Mouse (Mus musculus) heart, postnatal 0 days (tissue): ENCODE measurements around the gene Rbm20. TPM values are rescaled to one million over a fixed set of nuclear protein-coding genes. Genes with fewer than 3 reads are reported as not detected.
"Not testable (repeated sequence)": the region's sequence is repeated elsewhere in the genome, so short reads cannot be mapped to it uniquely, and the experiment has no call there.

Source experiments
- ATAC-seq: fragments of 200-750 bp; cut with Nextera tagmentation; 2 replicates; pipeline ENCODE4 v1.8.0; 2017; ENCODE audit warnings: low read depth, moderate number of reproducible peaks, moderate library complexity; ENCODE audit not compliant: insufficient read depth
- DNase-seq: peaks from one replicate; pipeline ENCODE4 v3.0.0-alpha.2; 2016; ENCODE audit warnings: low spot score
- H3K27ac ChIP-seq: fragments of 300-500 bp; sonication (generic); 2 replicates; pipeline ENCODE4 v1.5.1; 2014; ENCODE audit warnings: low read depth, mild to moderate bottlenecking
- H3K27me3 ChIP-seq: fragments of 300-500 bp; sonication (generic); 2 replicates; pipeline ENCODE4 v1.6.1; 2014; ENCODE audit warnings: low read length, mixed read lengths; ENCODE audit not compliant: control insufficient read depth, insufficient read depth
- H3K36me3 ChIP-seq: fragments of 300-500 bp; sonication (generic); replicated peaks from 2 replicates; pipeline ENCODE4 v1.6.1; 2014; ENCODE audit warnings: low read length, mixed read lengths; ENCODE audit not compliant: control insufficient read depth, insufficient read depth
- H3K4me1 ChIP-seq: fragments of 300-500 bp; sonication (generic); 2 replicates; pipeline ENCODE4 v1.6.1; 2014; ENCODE audit warnings: antibody characterized with exemption; ENCODE audit not compliant: control insufficient read depth, insufficient read depth
- H3K4me2 ChIP-seq: fragments of 300-500 bp; sonication (generic); 2 replicates; pipeline ENCODE4 v1.6.1; 2014; ENCODE audit warnings: low read depth, mild to moderate bottlenecking, low read length, moderate library complexity
- H3K4me3 ChIP-seq: fragments of 300-500 bp; sonication (generic); 2 replicates; pipeline ENCODE4 v1.5.1; 2014; ENCODE audit warnings: low read depth, low read length
- H3K9ac ChIP-seq: fragments of 300-500 bp; sonication (generic); replicated peaks from 2 replicates; pipeline ENCODE4 v1.6.1; 2014; ENCODE audit warnings: low read depth, low read length, mixed read lengths
- H3K9me3 ChIP-seq: fragments of 300-500 bp; sonication (generic); replicated peaks from 2 replicates; pipeline ENCODE4 v1.6.1; 2016; ENCODE audit warnings: low read length; ENCODE audit not compliant: control insufficient read depth
- CTCF ChIP-seq: IDR thresholded peaks from 2 replicates; pipeline ENCODE4 v1.5.1; 2016; ENCODE audit warnings: antibody characterized with exemption, control low read depth, low read depth
- EP300 ChIP-seq: IDR thresholded peaks from 2 replicates; pipeline ENCODE4 v1.6.1; 2016; ENCODE audit warnings: antibody characterized with exemption, low read depth
- WGBS: fragments of 180-500 bp; shearing (Covaris S2); extraction: QIAGEN DNeasy Blood & Tissue Kit; methylation state at CpG from one replicate; pipeline ENCODE4 v1.1.7; 2014; 5-methylcytosine and 5-hydroxymethylcytosine counted together
- polyA plus RNA-seq: library from polyadenylated mRNA; unstranded; fragments of >200 nt; fragmentation: Nextera tagmentation; extraction: Ambion mirVana; gene quantifications from 2 replicates; pipeline ENCODE4 v1.2.1, GENCODE M21; 2015
- total RNA-seq: library from RNA; depleted of rRNA; stranded (reverse); fragments of >200 nt; gene quantifications from 2 replicates; pipeline ENCODE4 v1.2.3, GENCODE M21; 2014; ENCODE audit warnings: low replicate concordance

Rbm20 gene
- total and polyA plus RNA-seq, 2 experiments from 2014 or later, result 65.2 to 340 TPM

- Histone ChIP-seq H3K4me3 (no peak overlapping the region), H3K9me3 (no peaks in the 10 kb centered on the region), H3K27me3 (no peaks in the 10 kb centered on the region), H3K27ac (peak overlapping the region; percentile 91), H3K4me1 (peaks cover 30% of the 10 kb centered on the region; the same call in 1 of the 2 replicates), H3K9ac (peak overlapping the region; percentile 42), H3K36me3 (no peaks in the 10 kb centered on the region), H3K4me2 (peak overlapping the region; percentile 47)
- 33% methylated on average over 20 of the region's 20 CpGs for WGBS
- ATAC-seq (peak; percentile 85), DNase-seq (peak; percentile 85)
- TF ChIP-seq EP300 (no peak), CTCF (no peak; the same call in 1 of the 2 replicates)
These were observed 23.3 kb upstream of the Rbm20 start for GRCm38 (mm10) chr19:53653624-53654467.

- H3K9ac ChIP-seq, H3K4me2 ChIP-seq, H3K4me3 ChIP-seq, H3K27me3 ChIP-seq, H3K36me3 ChIP-seq, H3K27ac ChIP-seq, DNase-seq, ATAC-seq, H3K9me3 ChIP-seq: not testable (repeated sequence)
- H3K4me1 ChIP-seq, result peaks cover 43% of the 10 kb centered on the region; the same call in 1 of the 2 replicates
- WGBS, result 87% methylated on average over 11 of the region's 11 CpGs
These were observed 20.7 kb upstream of the Rbm20 start for GRCm38 (mm10) chr19:53656443-53656842.

GRCm38 (mm10) chr19:53657437-53657836, 19.7 kb upstream of the Rbm20 start:
- no peak overlapping the region for H3K9ac ChIP-seq
- H3K36me3 ChIP-seq, result no peaks in the 10 kb centered on the region
- no peaks in the 10 kb centered on the region for H3K27me3 ChIP-seq
- DNase-seq, result no peak
- H3K4me3 ChIP-seq, result no peak overlapping the region
- H3K4me2 ChIP-seq, result no peak overlapping the region
- H3K27ac ChIP-seq, result no peak overlapping the region
- TF ChIP-seq EP300 (no peak), CTCF (no peak)
- 58% methylated on average over 5 of the region's 5 CpGs for WGBS
- H3K9me3 ChIP-seq, result no peaks in the 10 kb centered on the region
- peaks cover 43% of the 10 kb centered on the region; the same call in 1 of the 2 replicates for H3K4me1 ChIP-seq
- no peak for ATAC-seq

GRCm38 (mm10) chr19:53660722-53661420, 16.2 kb upstream of the Rbm20 start:
- no peaks in the 10 kb centered on the region for H3K36me3 ChIP-seq
- DNase-seq (peak; percentile 88), ATAC-seq (peak; percentile 89)
- H3K9ac ChIP-seq, result no peak overlapping the region
- no peaks in the 10 kb centered on the region for H3K9me3 ChIP-seq
- 38% methylated on average over 9 of the region's 9 CpGs for WGBS
- peaks cover 30% of the 10 kb centered on the region; the same call in 1 of the 2 replicates for H3K4me1 ChIP-seq
- peak overlapping the region; percentile 26 for H3K4me3 ChIP-seq
- H3K4me2 ChIP-seq, result peak overlapping the region; percentile 60
- no peaks in the 10 kb centered on the region for H3K27me3 ChIP-seq
- TF ChIP-seq EP300 (peak; percentile 92), CTCF (no peak)
- peak overlapping the region; percentile 82 for H3K27ac ChIP-seq

- Histone ChIP-seq H3K4me3 (peak overlapping the region; percentile 40), H3K36me3 (no peaks in the 10 kb centered on the region), H3K9me3 (no peaks in the 10 kb centered on the region), H3K27me3 (no peaks in the 10 kb centered on the region), H3K27ac (peak overlapping the region; percentile 76), H3K4me1 (peaks cover 34% of the 10 kb centered on the region; the same call in 1 of the 2 replicates), H3K9ac (peak overlapping the region; percentile 42), H3K4me2 (peak overlapping the region; percentile 60)
- 28% methylated on average over 14 of the region's 14 CpGs for WGBS
- no peak for TF ChIP-seq CTCF
- TF ChIP-seq EP300, result no peak
- DNase-seq, result no peak
- peak; percentile 18 for ATAC-seq
These were observed 15.0 kb upstream of the Rbm20 start for GRCm38 (mm10) chr19:53661938-53662722.
